In genomic region chr7:65454269-65454668, GRCm38 (mm10) we compare ENCODE assay signal across 12 mouse cellular contexts.
A peak's percentile ranks its signal among the peaks of the same experiment; 100 is the strongest.
DNase-seq lines count a peak whose midpoint lies in the region; ATAC-seq and TF ChIP-seq lines count a peak whose summit lies in the region.
"Had no signal": no experiment of that assay in that cellular context is flagged by ENCODE, and none has a peak within 500 bp of the region (broad histone marks: within the 10 kb centered on the region; RNA-seq: fewer than 3 reads in every experiment).

No protein-coding gene starts in this region.

- no peaks in the 10 kb centered on the region for H3K9me3 ChIP-seq in ES-E14 (ENCODE audit: control insufficient read depth, insufficient read depth, low read depth, low read length)
- H3K9me3 ChIP-seq in hindbrain, postnatal 0 days (ENCODE audit: low read length) = no peaks in the 10 kb centered on the region

- no peak for TF ChIP-seq CTCF in C2C12 (IDR thresholded peaks at IDR 0.05; ENCODE audit: control insufficient read depth, insufficient read depth, insufficient read length)
- no peak for TF ChIP-seq CTCF in hindbrain, postnatal 0 days (IDR thresholded peaks at IDR 0.05; ENCODE audit: low read depth)

- WGBS in hindbrain, postnatal 0 days = 20% methylated on average over 3 of the region's 3 CpGs

- no peaks in the 10 kb centered on the region for H3K36me3 ChIP-seq in C2C12 (ENCODE audit: control insufficient read depth, insufficient read depth)
- no peaks in the 10 kb centered on the region for H3K36me3 ChIP-seq in ES-E14 (ENCODE audit: control insufficient read depth, insufficient read depth, low read length, poor library complexity, severe bottlenecking)
- H3K36me3 ChIP-seq in hindbrain, postnatal 0 days (ENCODE audit: insufficient read depth, low read length) = no peaks in the 10 kb centered on the region

- 0 out of 2 replicates have a peak, but pooled peaks have one; percentile 10 for ATAC-seq in hindbrain, postnatal 0 days
- ATAC-seq: lung, postnatal 0 days had no signal

- H3K79me3 ChIP-seq in C2C12 (ENCODE audit: low read depth) = no peaks in the 10 kb centered on the region

- no peaks in the 10 kb centered on the region for H3K79me2 ChIP-seq in C2C12 (ENCODE audit: control insufficient read depth, insufficient read depth)

- peak; percentile 62 for DNase-seq in ES-E14 (ENCODE audit: low read depth, low spot score)
- DNase-seq in embryo, embryonic 9.5 days (ENCODE audit: extremely low spot score) = peak; percentile 24
- peak; percentile 50 for DNase-seq in hindbrain, postnatal 0 days (ENCODE audit: low spot score)
- DNase-seq in left cerebral cortex, postnatal 4 days = no peak
- no peak for DNase-seq in urinary bladder, postnatal 25 days (ENCODE audit: low spot score)
- no peak for DNase-seq in right cerebral cortex, postnatal 25 days
- DNase-seq: heart, adult 18-20 months; heart, postnatal 36 days; liver had no signal

- H3K4me1 ChIP-seq in ES-E14 (ENCODE audit: control insufficient read depth in 2 of 2, insufficient read depth in 2 of 2, low read length in 2 of 2, poor library complexity in 1 of 2) = peaks cover 3 to 17% of the 10 kb centered on the region in 2 experiments
- no peaks in the 10 kb centered on the region; the same call in 1 of the 2 replicates for H3K4me1 ChIP-seq in hindbrain, postnatal 0 days (ENCODE audit: insufficient read depth, low read length)

- H3K27ac ChIP-seq in ES-E14 (ENCODE audit: insufficient read depth, low read depth, low read length, poor library complexity, severe bottlenecking) = no peak overlapping the region
- H3K27ac ChIP-seq in hindbrain, postnatal 0 days = no peak overlapping the region
- H3K27ac ChIP-seq: kidney, postnatal 0 days had no signal

- H3K4me2 ChIP-seq in hindbrain, postnatal 0 days (ENCODE audit: low read depth, low read length) = no peak overlapping the region

- in situ Hi-C loops in ES-E14 (cut with MboI; ENCODE audit: low sequenced_read_pairs in 2 of 2, unreplicated experiment in 2 of 2) = no loop called here

- no peak overlapping the region for H3K4me3 ChIP-seq in C2C12 (ENCODE audit: insufficient read depth, poor library complexity, severe bottlenecking)
- H3K4me3 ChIP-seq in ES-E14 (ENCODE audit: insufficient read depth in 1 of 2, low read depth in 1 of 2, low read length in 2 of 2, poor library complexity in 1 of 2, severe bottlenecking in 1 of 2) = no peak overlapping the region
- H3K4me3 ChIP-seq in hindbrain, postnatal 0 days (ENCODE audit: low read length) = no peak overlapping the region

- H3K9ac ChIP-seq in ES-E14 (ENCODE audit: insufficient read depth, low read depth, low read length, poor library complexity, severe bottlenecking) = no peak overlapping the region
- no peak overlapping the region for H3K9ac ChIP-seq in hindbrain, postnatal 0 days (replicated peaks; ENCODE audit: low read length)

- intact Hi-C loops in left cerebral cortex, postnatal 4 days (cut with DNase I) = no loop called here

- no peak overlapping the region for H3ac ChIP-seq in C2C12 (ENCODE audit: control insufficient read depth, insufficient read length, low read depth)

- no peaks in the 10 kb centered on the region for H3K27me3 ChIP-seq in C2C12 (ENCODE audit: control insufficient read depth, insufficient read depth, insufficient read length)
- H3K27me3 ChIP-seq in hindbrain, postnatal 0 days (ENCODE audit: insufficient read depth, low read length) = no peaks in the 10 kb centered on the region

TF ChIP-seq in C2C12, 6 proteins besides CTCF, POLR2A, EP300 and RAD21:
- TF ChIP-seq MYOG (IDR thresholded peaks at IDR 0.05; ENCODE audit: control insufficient read depth, extremely low read depth, insufficient read length) = no peak
- TF ChIP-seq MYOD1 (IDR thresholded peaks at IDR 0.05; ENCODE audit: control insufficient read depth, insufficient read length, low read depth) = peak; percentile 57
- no peak for TF ChIP-seq MAX (IDR thresholded peaks at IDR 0.05)
- no peak for TF ChIP-seq CEBPB (IDR thresholded peaks at IDR 0.05; ENCODE audit: low read depth)
- TF ChIP-seq FOSL1 (IDR thresholded peaks at IDR 0.05; ENCODE audit: insufficient read depth, low read length, poor library complexity, severe bottlenecking) = no peak
- TF ChIP-seq USF1 (IDR thresholded peaks at IDR 0.05; ENCODE audit: low read depth) = no peak

TF ChIP-seq in ES-E14, 5 proteins besides CTCF, POLR2A, EP300 and RAD21:
- TF ChIP-seq ZNF384 (IDR thresholded peaks at IDR 0.05; ENCODE audit: low read depth, low read length) (no peak), ZC3H11A (IDR thresholded peaks at IDR 0.05; ENCODE audit: borderline replicate concordance, low read depth, low read length) (no peak), CHD2 (IDR thresholded peaks at IDR 0.05; ENCODE audit: low read depth, low read length) (no peak)

Comparison
In these comparisons a context has a peak if more than half of its experiments do, and no peak if none do; other contexts are left out.
1. DNase-seq: peak in ES-E14 (single experiment), embryo, embryonic 9.5 days (single experiment) and hindbrain, postnatal 0 days (single experiment); none in left cerebral cortex, postnatal 4 days (single experiment), urinary bladder, postnatal 25 days (single experiment) and right cerebral cortex, postnatal 25 days (single experiment).